In the genomic region with DNA sequence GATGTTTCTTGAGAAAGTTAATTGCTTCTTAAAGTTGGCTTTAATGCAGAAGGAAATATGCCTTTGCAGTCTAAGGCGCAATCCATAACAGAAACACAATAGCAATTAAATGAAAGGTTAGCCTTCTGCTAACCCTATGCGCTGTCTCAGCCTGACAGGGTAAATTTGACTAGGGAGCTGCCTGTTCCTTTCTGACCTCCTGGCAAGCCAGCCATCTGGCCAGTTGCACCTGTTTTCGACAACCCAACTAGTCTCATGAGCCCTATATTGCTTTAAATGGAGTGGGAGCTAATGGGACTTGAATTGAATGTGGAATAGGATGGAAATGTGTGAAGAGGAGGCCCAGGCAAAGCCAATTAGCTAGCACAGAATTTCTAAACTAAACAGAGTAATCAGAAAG, we compare ENCODE assay signal across 16 mouse cellular contexts.
DNase-seq lines count a peak whose midpoint lies in the region; ATAC-seq and TF ChIP-seq lines count a peak whose summit lies in the region.
"Had no signal": no experiment of that assay in that cellular context is flagged by ENCODE, and none has a peak within 500 bp of the region (broad histone marks: within the 10 kb centered on the region; RNA-seq: fewer than 3 reads in every experiment).

No protein-coding gene starts in this region.

- H3K27ac ChIP-seq in forebrain, embryonic 14.5 days (ENCODE audit: low read depth, low read length) = no peak overlapping the region
- H3K27ac ChIP-seq in forebrain, postnatal 0 days (ENCODE audit: low read depth, low read length) = no peak overlapping the region
- H3K27ac ChIP-seq in neural tube, embryonic 11.5 days (ENCODE audit: low read depth, low read length) = no peak overlapping the region
- no peak overlapping the region for H3K27ac ChIP-seq in hindbrain, embryonic 16.5 days (ENCODE audit: low read depth, low read length)
- H3K27ac ChIP-seq: heart, embryonic 15.5 days; limb, embryonic 13.5 days; liver, embryonic 15.5 days; neural tube, embryonic 12.5 days had no signal

- peak; percentile 18; the same call in 1 of the 2 replicates for ATAC-seq in forebrain, embryonic 14.5 days
- no peak for ATAC-seq in forebrain, postnatal 0 days
- no peak for ATAC-seq in neural tube, embryonic 11.5 days (ENCODE audit: insufficient read depth, low FRiP score, low TSS enrichment)
- ATAC-seq in hindbrain, embryonic 16.5 days = peak; percentile 76
- ATAC-seq: Patski had no signal

- H3K9ac ChIP-seq in forebrain, embryonic 14.5 days (ENCODE audit: low read length) = no peak overlapping the region
- H3K9ac ChIP-seq in forebrain, postnatal 0 days = no peak overlapping the region
- no peak overlapping the region for H3K9ac ChIP-seq in neural tube, embryonic 11.5 days (ENCODE audit: low read length)
- H3K9ac ChIP-seq in hindbrain, embryonic 16.5 days (ENCODE audit: low read depth, low read length) = no peak overlapping the region
- H3K9ac ChIP-seq: heart, embryonic 15.5 days; limb, embryonic 13.5 days; liver, embryonic 15.5 days; neural tube, embryonic 12.5 days had no signal

- no peak overlapping the region for H3K4me2 ChIP-seq in forebrain, embryonic 14.5 days (ENCODE audit: low read length)
- H3K4me2 ChIP-seq in forebrain, postnatal 0 days (ENCODE audit: low read depth) = no peak overlapping the region
- H3K4me2 ChIP-seq in neural tube, embryonic 11.5 days (ENCODE audit: low read depth) = no peak overlapping the region
- no peak overlapping the region for H3K4me2 ChIP-seq in hindbrain, embryonic 16.5 days (ENCODE audit: low read length)
- H3K4me2 ChIP-seq: heart, embryonic 15.5 days; limb, embryonic 13.5 days; liver, embryonic 15.5 days; neural tube, embryonic 12.5 days had no signal

- no peak overlapping the region for H3K4me3 ChIP-seq in forebrain, embryonic 14.5 days (ENCODE audit: low read depth, low read length)
- H3K4me3 ChIP-seq in forebrain, postnatal 0 days (ENCODE audit: low read depth, low read length) = no peak overlapping the region
- no peak overlapping the region for H3K4me3 ChIP-seq in neural tube, embryonic 11.5 days (ENCODE audit: low read depth, low read length)
- no peak overlapping the region for H3K4me3 ChIP-seq in hindbrain, embryonic 16.5 days (ENCODE audit: low read length)
- H3K4me3 ChIP-seq: heart, embryonic 15.5 days; limb, embryonic 13.5 days; liver, embryonic 15.5 days; neural tube, embryonic 12.5 days had no signal

- no peak for TF ChIP-seq CTCF in forebrain, postnatal 0 days (IDR thresholded peaks at IDR 0.05; ENCODE audit: low read depth)

- no peaks in the 10 kb centered on the region for H3K36me3 ChIP-seq in forebrain, embryonic 14.5 days (ENCODE audit: control insufficient read depth, insufficient read depth, low read length)
- H3K36me3 ChIP-seq in forebrain, postnatal 0 days (ENCODE audit: insufficient read depth) = no peaks in the 10 kb centered on the region
- H3K36me3 ChIP-seq in neural tube, embryonic 11.5 days (ENCODE audit: control insufficient read depth, insufficient read depth, low read length) = no peaks in the 10 kb centered on the region
- no peaks in the 10 kb centered on the region for H3K36me3 ChIP-seq in hindbrain, embryonic 16.5 days (ENCODE audit: control insufficient read depth, insufficient read depth, low read length)
- H3K36me3 ChIP-seq: heart, embryonic 15.5 days; limb, embryonic 13.5 days; liver, embryonic 15.5 days; neural tube, embryonic 12.5 days had no signal

- WGBS in forebrain, embryonic 14.5 days = 51% methylated on average over 3 of the region's 3 CpGs
- WGBS in forebrain, postnatal 0 days = 53% methylated on average over 3 of the region's 3 CpGs
- WGBS in neural tube, embryonic 11.5 days = 68% methylated on average over 3 of the region's 3 CpGs
- WGBS in hindbrain, embryonic 16.5 days = 51% methylated on average over 3 of the region's 3 CpGs

- no peaks in the 10 kb centered on the region for H3K9me3 ChIP-seq in forebrain, embryonic 14.5 days (replicated peaks; ENCODE audit: control insufficient read depth, low read length)
- no peaks in the 10 kb centered on the region for H3K9me3 ChIP-seq in forebrain, postnatal 0 days (ENCODE audit: low read length)
- H3K9me3 ChIP-seq in neural tube, embryonic 11.5 days (ENCODE audit: control insufficient read depth, low read length) = no peaks in the 10 kb centered on the region
- H3K9me3 ChIP-seq in hindbrain, embryonic 16.5 days (ENCODE audit: control insufficient read depth, low read length) = no peaks in the 10 kb centered on the region
- H3K9me3 ChIP-seq: heart, embryonic 15.5 days; limb, embryonic 13.5 days; liver, embryonic 15.5 days; neural tube, embryonic 12.5 days had no signal

- H3K4me1 ChIP-seq in forebrain, embryonic 14.5 days (ENCODE audit: control insufficient read depth, insufficient read depth, low read length) = no peaks in the 10 kb centered on the region
- H3K4me1 ChIP-seq in forebrain, postnatal 0 days (ENCODE audit: insufficient read depth) = no peaks in the 10 kb centered on the region
- no peaks in the 10 kb centered on the region; the same call in 1 of the 2 replicates for H3K4me1 ChIP-seq in neural tube, embryonic 11.5 days (ENCODE audit: control insufficient read depth, insufficient read depth, low read length)
- 0 out of 2 replicates have a peak, but pooled peaks cover 3% of the 10 kb centered on the region for H3K4me1 ChIP-seq in hindbrain, embryonic 16.5 days (ENCODE audit: control insufficient read depth, insufficient read depth, low read depth, low read length)
- H3K4me1 ChIP-seq: heart, embryonic 15.5 days; limb, embryonic 13.5 days; liver, embryonic 15.5 days had no signal

- H3K27me3 ChIP-seq in forebrain, embryonic 14.5 days (replicated peaks; ENCODE audit: control insufficient read depth, insufficient read depth, low read length) = no peaks in the 10 kb centered on the region
- no peaks in the 10 kb centered on the region for H3K27me3 ChIP-seq in forebrain, postnatal 0 days (ENCODE audit: insufficient read depth, low read length)
- H3K27me3 ChIP-seq in neural tube, embryonic 11.5 days (ENCODE audit: control insufficient read depth, insufficient read depth, low read length) = no peaks in the 10 kb centered on the region
- no peaks in the 10 kb centered on the region for H3K27me3 ChIP-seq in hindbrain, embryonic 16.5 days (replicated peaks; ENCODE audit: control insufficient read depth, insufficient read depth, low read length)
- H3K27me3 ChIP-seq: heart, embryonic 15.5 days; limb, embryonic 13.5 days; liver, embryonic 15.5 days; neural tube, embryonic 12.5 days; Patski had no signal

- no peak for DNase-seq in forebrain, embryonic 14.5 days (ENCODE audit: low spot score)
- DNase-seq in forebrain, postnatal 0 days = no peak
- peak; percentile 21 for DNase-seq in neural tube, embryonic 11.5 days (ENCODE audit: low spot score)
- no peak for DNase-seq in neural tube, embryonic 10.5 days (ENCODE audit: extremely low spot score, low spot score)
- DNase-seq in cerebellum, postnatal 10 days = peak; percentile 26 to 56
- no peak for DNase-seq in adrenal gland, postnatal 10 days
- DNase-seq in frontal cortex, adult 2 months (ENCODE audit: extremely low spot score in 1 of 2, low spot score in 1 of 2) = no peak
- DNase-seq: B cell, adult 2 months; kidney, adult 8-10 months; lung, postnatal 10 days had no signal

Comparison
In these comparisons a context has a peak if more than half of its experiments do, and no peak if none do; other contexts are left out.
1. ATAC-seq: peak in forebrain, embryonic 14.5 days (single experiment) and hindbrain, embryonic 16.5 days (single experiment); none in forebrain, postnatal 0 days (single experiment) and neural tube, embryonic 11.5 days (single experiment).
2. DNase-seq: peak in neural tube, embryonic 11.5 days (single experiment) and cerebellum, postnatal 10 days (2 of 2); none in forebrain, embryonic 14.5 days (single experiment), forebrain, postnatal 0 days (single experiment), neural tube, embryonic 10.5 days (single experiment), adrenal gland, postnatal 10 days (single experiment) and frontal cortex, adult 2 months (0 of 2).